Mouse (Mus musculus) liver, postnatal 0 days (tissue): ENCODE measurements at regions not wholly inside any gene's neighbourhood (a gene's known extent, or its start where the extent isn't known, plus 50 kb on each side); places are given as distances from the start of the nearest gene placed in this dataset.

Experiments used
- CTCF ChIP-seq: sonication (generic); IDR thresholded peaks from 2 replicates; pipeline ENCODE4 v1.5.1; 2016; ENCODE audit warnings: antibody characterized with exemption, low read depth
- EP300 ChIP-seq: IDR thresholded peaks from 2 replicates; pipeline ENCODE4 v1.6.1; 2016; ENCODE audit warnings: antibody characterized with exemption, low read depth, mild to moderate bottlenecking

GRCm38 (mm10) chr14:25044106-25044505 lies 414.9 kb upstream of the Zmiz1 start:
- TF ChIP-seq CTCF = no peak
- TF ChIP-seq EP300 = no peak
